In the genomic region with DNA sequence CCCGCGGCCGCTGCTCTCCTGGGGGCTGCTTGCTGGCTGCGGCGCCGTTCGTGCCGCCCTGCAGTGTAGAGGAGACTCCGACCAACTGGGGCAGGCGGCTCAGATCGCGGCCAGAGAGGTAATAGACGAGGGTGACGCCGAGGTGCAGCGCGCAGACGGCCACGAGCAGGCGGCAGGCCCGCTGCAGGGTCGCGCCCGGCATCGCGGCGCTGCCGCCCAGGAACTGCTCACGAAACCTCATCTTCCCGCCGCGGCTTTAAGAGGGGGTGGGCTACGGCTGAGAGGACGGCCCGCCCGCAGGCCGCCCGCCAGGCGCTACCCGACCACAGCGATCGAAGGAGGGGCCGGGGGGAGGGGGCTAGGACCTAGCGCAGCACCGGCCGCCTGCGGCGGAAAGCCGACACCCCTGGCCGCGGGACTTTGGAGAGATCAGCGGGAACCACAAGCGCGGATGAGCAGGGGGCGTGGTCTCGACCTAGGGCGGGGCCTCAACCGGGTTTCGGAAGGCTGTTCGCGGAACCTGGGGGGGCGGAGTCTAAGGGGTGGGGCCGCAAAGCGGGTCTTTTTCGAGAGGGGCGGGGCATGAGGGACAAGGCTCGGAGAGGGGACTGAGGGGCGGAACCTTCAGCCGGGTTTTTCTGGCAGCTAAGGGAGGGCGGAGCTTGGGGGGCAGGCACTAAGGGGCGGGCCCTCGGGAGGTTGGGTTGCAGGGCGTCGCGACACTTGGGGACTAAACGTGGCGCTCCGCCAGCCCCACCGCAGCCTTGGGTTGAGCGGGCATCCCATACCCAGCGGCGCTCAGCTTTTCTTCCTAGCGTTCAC, we compare ENCODE assay signal across 7 mouse cellular contexts. TPM values are rescaled to one million over a fixed set of nuclear protein-coding genes. Genes with fewer than 3 reads are reported as not detected.
A peak's percentile ranks its signal among the peaks of the same experiment; 100 is the strongest.
DNase-seq lines count a peak whose midpoint lies in the region; ATAC-seq and TF ChIP-seq lines count a peak whose summit lies in the region.

A gene (minus strand): TSS at position 441 of the 822 bp plus-strand sequence.

- ATAC-seq in embryonic facial prominence, embryonic 12.5 days (ENCODE audit: insufficient number of reproducible peaks, insufficient read depth, low FRiP score, low TSS enrichment), result peak; percentile 97
- peak; percentile 95 for ATAC-seq in limb, embryonic 12.5 days (ENCODE audit: insufficient number of reproducible peaks, insufficient read depth, low FRiP score, low TSS enrichment, low read depth)
- peak; percentile 95 for ATAC-seq in midbrain, embryonic 15.5 days (replicated peaks)

- peak; percentile 69 for TF ChIP-seq POLR2A in kidney, adult 2 months (IDR thresholded peaks at IDR 0.05; ENCODE audit: low read depth, low read length)
- TF ChIP-seq POLR2A in spleen, adult 2 months (IDR thresholded peaks at IDR 0.05; ENCODE audit: low read depth, low read length), result peak; percentile 58

- peak within 1 kb of the TSS; percentile 70 for H3K4me3 ChIP-seq in embryonic facial prominence, embryonic 12.5 days
- H3K4me3 ChIP-seq in kidney, adult 2 months (ENCODE audit: insufficient read depth, low read depth, low read length), result peak within 1 kb of the TSS; percentile 81
- peak within 1 kb of the TSS; percentile 75 for H3K4me3 ChIP-seq in limb, embryonic 12.5 days (replicated peaks)
- H3K4me3 ChIP-seq in midbrain, embryonic 15.5 days, result peak within 1 kb of the TSS; percentile 60
- H3K4me3 ChIP-seq in spleen, adult 2 months (ENCODE audit: extremely low read depth, insufficient read depth, insufficient read length), result peak within 1 kb of the TSS; percentile 78

- H3K27ac ChIP-seq in embryonic facial prominence, embryonic 12.5 days, result peak within 1 kb of the TSS; percentile 95
- H3K27ac ChIP-seq in kidney, adult 2 months (ENCODE audit: insufficient read depth, low read depth, low read length), result peak within 1 kb of the TSS; percentile 93
- peak within 1 kb of the TSS; percentile 93 for H3K27ac ChIP-seq in limb, embryonic 12.5 days
- peak within 1 kb of the TSS; percentile 80 for H3K27ac ChIP-seq in midbrain, embryonic 15.5 days
- H3K27ac ChIP-seq in spleen, adult 2 months (ENCODE audit: insufficient read depth, low read length), result peak within 1 kb of the TSS; percentile 92

- under 1% methylated on average over 80 of the region's 83 CpGs for WGBS in embryonic facial prominence, embryonic 12.5 days
- WGBS in kidney, adult 2 months, result 1% methylated on average over 82 of the region's 83 CpGs
- under 1% methylated on average over 83 of the region's 83 CpGs for WGBS in limb, embryonic 12.5 days
- under 1% methylated on average over 83 of the region's 83 CpGs for WGBS in midbrain, embryonic 15.5 days
- WGBS in spleen, adult 2 months, result under 1% methylated on average over 81 of the region's 83 CpGs

- TF ChIP-seq CTCF in kidney, adult 2 months (conservative IDR thresholded peaks at IDR 0.05; ENCODE audit: insufficient read depth, insufficient read length, low read depth, low read length), result no peak
- no peak for TF ChIP-seq CTCF in spleen, adult 2 months (IDR thresholded peaks at IDR 0.05; ENCODE audit: extremely low read depth, insufficient read depth, insufficient read length, insufficient replicate concordance)

- H3K9ac ChIP-seq in embryonic facial prominence, embryonic 12.5 days, result peak within 1 kb of the TSS; percentile 82
- peak within 1 kb of the TSS; percentile 87 for H3K9ac ChIP-seq in limb, embryonic 12.5 days (replicated peaks)
- H3K9ac ChIP-seq in midbrain, embryonic 15.5 days, result peak within 1 kb of the TSS; percentile 73

- H3K36me3 ChIP-seq in embryonic facial prominence, embryonic 12.5 days, result no peaks in the 10 kb centered on the region
- no peaks in the 10 kb centered on the region for H3K36me3 ChIP-seq in kidney, adult 2 months (ENCODE audit: control insufficient read depth, insufficient read depth, low read length)
- no peaks in the 10 kb centered on the region for H3K36me3 ChIP-seq in limb, embryonic 12.5 days
- no peaks in the 10 kb centered on the region for H3K36me3 ChIP-seq in midbrain, embryonic 15.5 days (replicated peaks)
- H3K36me3 ChIP-seq in spleen, adult 2 months (ENCODE audit: control insufficient read depth, insufficient read depth, low read length), result no peaks in the 10 kb centered on the region; the same call in 1 of the 2 replicates

- H3K27me3 ChIP-seq in embryonic facial prominence, embryonic 12.5 days, result no peaks in the 10 kb centered on the region
- H3K27me3 ChIP-seq in kidney, adult 2 months (replicated peaks; ENCODE audit: control insufficient read depth, insufficient read depth, low read length), result no peaks in the 10 kb centered on the region
- no peaks in the 10 kb centered on the region for H3K27me3 ChIP-seq in limb, embryonic 12.5 days
- no peaks in the 10 kb centered on the region for H3K27me3 ChIP-seq in midbrain, embryonic 15.5 days (replicated peaks)
- H3K27me3 ChIP-seq in spleen, adult 2 months (ENCODE audit: control insufficient read depth, insufficient read depth, low read length), result no peaks in the 10 kb centered on the region

- peaks cover 29% of the 10 kb centered on the region for H3K4me1 ChIP-seq in embryonic facial prominence, embryonic 12.5 days
- H3K4me1 ChIP-seq in kidney, adult 2 months (ENCODE audit: control insufficient read depth, insufficient read depth, low read length), result peaks cover 14% of the 10 kb centered on the region
- H3K4me1 ChIP-seq in limb, embryonic 12.5 days (replicated peaks), result peaks cover 31% of the 10 kb centered on the region
- H3K4me1 ChIP-seq in midbrain, embryonic 15.5 days, result peaks cover 33% of the 10 kb centered on the region
- peaks cover 20% of the 10 kb centered on the region; the same call in 1 of the 2 replicates for H3K4me1 ChIP-seq in spleen, adult 2 months (ENCODE audit: control insufficient read depth, insufficient read depth, insufficient read length)

- no peaks in the 10 kb centered on the region for H3K9me3 ChIP-seq in embryonic facial prominence, embryonic 12.5 days
- no peaks in the 10 kb centered on the region for H3K9me3 ChIP-seq in limb, embryonic 12.5 days
- H3K9me3 ChIP-seq in midbrain, embryonic 15.5 days, result no peaks in the 10 kb centered on the region

- peak within 1 kb of the TSS; percentile 84 for H3K4me2 ChIP-seq in embryonic facial prominence, embryonic 12.5 days (replicated peaks)
- H3K4me2 ChIP-seq in limb, embryonic 12.5 days, result peak within 1 kb of the TSS; percentile 88
- H3K4me2 ChIP-seq in midbrain, embryonic 15.5 days, result peak within 1 kb of the TSS; percentile 89

- peak; percentile 99 for DNase-seq in adrenal gland, postnatal 25 days
- DNase-seq in heart, adult 18-20 months, result peak; percentile 99 to 100
- peak; percentile 99 for DNase-seq in kidney, adult 2 months
- peak; percentile 97 to 99 for DNase-seq in spleen, adult 2 months (ENCODE audit: low read depth in 1 of 2, low spot score in 2 of 2)

RNA-seq across cellular contexts. Expression of the gene that starts here (rescaled TPM):
- total RNA-seq in adrenal gland, postnatal 25 days (2021), result 70.1 and 91.5 TPM in 2 replicates
- polyA plus RNA-seq in embryonic facial prominence, embryonic 12.5 days (2016; fragmentation: Nextera tagmentation; extraction: Ambion mirVana), result 34.4 and 37.9 TPM in 2 replicates
- total RNA-seq in heart, adult 18-20 months (2021), result 10 to 100 TPM; 58.2 to 59.1 TPM
- 20.1 and 22.2 TPM in 2 replicates for polyA plus RNA-seq in kidney, adult 2 months (2012; rRNA removed)
- polyA plus RNA-seq in limb, embryonic 12.5 days (2016; fragmentation: Nextera tagmentation; extraction: Ambion mirVana), result 32.9 and 37.4 TPM in 2 replicates
- 7.5 and 7.8 TPM in 2 replicates for polyA plus RNA-seq in midbrain, embryonic 15.5 days (2015; fragmentation: Nextera tagmentation; extraction: Ambion mirVana)
- polyA plus RNA-seq in spleen, adult 2 months (2012; rRNA removed), result 24.6 and 37.4 TPM in 2 replicates

Comparison
In these comparisons a context has a peak if more than half of its experiments do, and no peak if none do; other contexts are left out.
1. Peak in every context shown above with its lines: DNase-seq, ATAC-seq, H3K4me3 ChIP-seq and H3K27ac ChIP-seq.